Mouse (Mus musculus) right cerebral cortex, postnatal 36 days (tissue): Measurements from ENCODE around the gene Nptx2.

Source experiments
- DNase-seq, 2 experiments: peaks; one replicate each; pipeline ENCODE4 v3.0.0; 2022; ENCODE audit warnings: low spot score in 2 of 2, mixed read lengths in 1 of 2

Nptx2 gene

GRCm38 (mm10) chr5:144565739-144566138 lies 20.0 kb downstream of the Nptx2 start:
- DNase-seq, result no peak

- peak; percentile 18 to 50 for DNase-seq
Observed at GRCm38 (mm10) chr5:144585100-144585499, 39.4 kb downstream of the Nptx2 start.

GRCm38 (mm10) chr5:144591248-144591880 lies 45.7 kb downstream of the Nptx2 start:
- no peak for DNase-seq

DNA sequence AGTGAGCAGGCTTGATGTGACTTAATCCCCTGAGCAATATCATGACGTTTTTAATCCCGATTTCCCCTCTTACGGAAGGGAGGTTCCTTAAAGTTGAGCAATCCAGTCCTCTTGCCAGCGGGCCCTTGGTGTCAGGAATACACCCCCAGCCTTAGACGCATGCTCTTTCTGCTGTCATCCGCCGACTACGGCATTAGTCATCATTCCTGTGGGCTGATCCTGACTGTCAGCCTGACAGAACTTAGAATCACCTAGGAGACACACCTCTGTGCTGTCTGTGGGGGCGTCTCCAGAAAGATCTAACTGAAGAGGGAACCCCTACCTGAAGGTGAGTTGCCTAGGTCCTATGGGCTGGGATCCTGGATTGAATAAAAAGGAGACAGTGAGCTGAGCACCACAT lies 49.1 kb downstream of the Nptx2 start:
- peak; percentile 41 to 59 for DNase-seq
